9 mouse cellular contexts compared by ENCODE assay signal in the genomic region with DNA sequence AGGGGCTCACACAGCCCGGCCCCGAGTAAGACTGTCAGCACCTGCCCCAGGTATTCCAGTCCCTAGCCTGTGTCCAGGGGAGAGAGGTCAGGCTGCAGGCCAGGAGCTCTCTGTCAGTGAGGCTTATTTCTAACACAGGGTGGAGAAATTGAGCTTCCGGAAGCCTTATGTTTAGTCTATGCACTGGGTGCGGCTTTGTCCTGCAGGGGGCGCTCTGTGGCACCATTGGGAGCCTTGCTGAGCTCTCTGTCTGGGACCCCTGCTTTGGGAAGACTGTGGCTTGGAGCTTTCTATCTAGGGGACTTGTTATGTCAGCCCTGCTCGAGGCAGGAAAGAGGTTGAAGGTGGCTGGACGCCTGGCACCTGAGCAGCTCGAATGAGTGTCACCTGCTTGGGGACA. TPM values are rescaled to one million over a fixed set of nuclear protein-coding genes. Genes with fewer than 3 reads are reported as not detected.
DNase-seq lines count a peak whose midpoint lies in the region; ATAC-seq and TF ChIP-seq lines count a peak whose summit lies in the region.
"Had no signal": no experiment of that assay in that cellular context is flagged by ENCODE, and none has a peak within 500 bp of the region (broad histone marks: within the 10 kb centered on the region; RNA-seq: fewer than 3 reads in every experiment).

No protein-coding gene starts in this region.

- ATAC-seq in frontal cortex, adult (ENCODE audit: low TSS enrichment): 0 out of 2 replicates have a peak, but pooled peaks have one; percentile 22
- no peak for ATAC-seq in forebrain, embryonic 16.5 days
- ATAC-seq in liver, postnatal 0 days: 0 out of 2 replicates have a peak, but pooled peaks have one; percentile 30
- ATAC-seq: Patski had no signal

- no peak overlapping the region for H3K9ac ChIP-seq in forebrain, embryonic 16.5 days (replicated peaks; ENCODE audit: low read depth, low read length)
- H3K9ac ChIP-seq in liver, postnatal 0 days (replicated peaks): no peak overlapping the region

- no peaks in the 10 kb centered on the region for H3K9me3 ChIP-seq in forebrain, embryonic 16.5 days (ENCODE audit: control insufficient read depth, low read length)
- H3K9me3 ChIP-seq in liver, postnatal 0 days (ENCODE audit: low read length): no peaks in the 10 kb centered on the region

- 43% methylated on average over 8 of the region's 8 CpGs for WGBS in forebrain, embryonic 16.5 days
- WGBS in liver, postnatal 0 days (ENCODE audit: insufficient replicate concordance): 38% methylated on average over 8 of the region's 8 CpGs
- WGBS in thymus, adult 2 months: 57% methylated on average over 8 of the region's 8 CpGs

- DNase-seq in frontal cortex, postnatal 14 days (ENCODE audit: low spot score in 2 of 2): no peak
- peak; percentile 57 for DNase-seq in ovary, postnatal 14 days (ENCODE audit: low spot score)
- DNase-seq in ovary, adult 18-20 months (ENCODE audit: low spot score): no peak
- peak; percentile 56 for DNase-seq in c-Kit-positive CD71-negative TER-119-negative erythroid progenitor cells, embryonic 14.5 days (ENCODE audit: low read depth)
- DNase-seq in liver, postnatal 0 days: peak; percentile 78
- DNase-seq in thymus, adult 2 months: peak; percentile 80

- TF ChIP-seq CTCF in liver, postnatal 0 days (IDR thresholded peaks at IDR 0.05; ENCODE audit: low read depth): peak; percentile 78
- TF ChIP-seq CTCF in thymus, adult 2 months (IDR thresholded peaks at IDR 0.05; ENCODE audit: borderline replicate concordance, control insufficient read depth, extremely low read depth, insufficient read depth, low read length, poor library complexity): peak; percentile 90

- no peaks in the 10 kb centered on the region for H3K36me3 ChIP-seq in forebrain, embryonic 16.5 days (ENCODE audit: control insufficient read depth, insufficient read depth)
- H3K36me3 ChIP-seq in liver, postnatal 0 days (replicated peaks; ENCODE audit: insufficient read depth, low read length): peaks cover 7% of the 10 kb centered on the region; the same call in 1 of the 2 replicates
- no peaks in the 10 kb centered on the region for H3K36me3 ChIP-seq in thymus, adult 2 months (ENCODE audit: control insufficient read depth, insufficient read depth, low read length)

- no peak overlapping the region for H3K4me2 ChIP-seq in forebrain, embryonic 16.5 days (ENCODE audit: low read length)
- H3K4me2 ChIP-seq in liver, postnatal 0 days (ENCODE audit: low read depth, low read length): no peak overlapping the region

- no peak for TF ChIP-seq POLR2A in thymus, adult 2 months (IDR thresholded peaks at IDR 0.05; ENCODE audit: control insufficient read depth, extremely low read depth, insufficient read depth, low read length, poor library complexity)

- no peak for TF ChIP-seq EP300 in liver, postnatal 0 days (IDR thresholded peaks at IDR 0.05; ENCODE audit: low read depth)

- no peak overlapping the region for H3K4me3 ChIP-seq in forebrain, embryonic 16.5 days (replicated peaks; ENCODE audit: low read length)
- no peak overlapping the region for H3K4me3 ChIP-seq in liver, postnatal 0 days (ENCODE audit: low read depth, low read length)
- H3K4me3 ChIP-seq in thymus, adult 2 months (ENCODE audit: control insufficient read depth, insufficient read depth, low read length): no peak overlapping the region

- no peaks in the 10 kb centered on the region for H3K27me3 ChIP-seq in forebrain, embryonic 16.5 days (replicated peaks; ENCODE audit: control insufficient read depth, insufficient read depth, low read length)
- no peaks in the 10 kb centered on the region for H3K27me3 ChIP-seq in liver, postnatal 0 days (ENCODE audit: insufficient read depth, low read length)
- H3K27me3 ChIP-seq in thymus, adult 2 months (ENCODE audit: control insufficient read depth, insufficient read depth, low read length): no peaks in the 10 kb centered on the region
- H3K27me3 ChIP-seq: Patski had no signal

- H3K4me1 ChIP-seq in forebrain, embryonic 16.5 days (replicated peaks; ENCODE audit: control insufficient read depth, insufficient read depth, low read length): peaks cover 64% of the 10 kb centered on the region
- H3K4me1 ChIP-seq in liver, postnatal 0 days (ENCODE audit: insufficient read depth): peaks cover 22% of the 10 kb centered on the region
- peaks cover 75% of the 10 kb centered on the region for H3K4me1 ChIP-seq in thymus, adult 2 months (replicated peaks; ENCODE audit: control insufficient read depth, insufficient read depth, low read length)

- H3K27ac ChIP-seq in forebrain, embryonic 16.5 days (ENCODE audit: low read length): peak overlapping the region; percentile 39
- H3K27ac ChIP-seq in liver, postnatal 0 days (ENCODE audit: low read depth): no peak overlapping the region
- no peak overlapping the region for H3K27ac ChIP-seq in thymus, adult 2 months (ENCODE audit: control insufficient read depth, insufficient read depth, low read length)

RNA-seq across cellular contexts. Expression of a gene that starts 37.2 kb away (rescaled TPM):
- 20.6 and 24.2 TPM in 2 replicates for polyA plus RNA-seq in forebrain, embryonic 16.5 days (2015; fragmentation: Nextera tagmentation; extraction: Ambion mirVana)
- polyA plus RNA-seq in liver, postnatal 0 days (2015; fragmentation: Nextera tagmentation; extraction: Ambion mirVana): 16.5 and 16.7 TPM in 2 replicates
- 9.8 and 11.8 TPM in 2 replicates for polyA plus RNA-seq in thymus, adult 2 months (2012; rRNA removed)

RNA-seq across cellular contexts. Expression of a gene that starts 37.6 kb away (rescaled TPM):
- polyA plus RNA-seq in forebrain, embryonic 16.5 days (2015; fragmentation: Nextera tagmentation; extraction: Ambion mirVana): 11.0 and 11.2 TPM in 2 replicates
- polyA plus RNA-seq in liver, postnatal 0 days (2015; fragmentation: Nextera tagmentation; extraction: Ambion mirVana): 5.7 and 7.1 TPM in 2 replicates
- polyA plus RNA-seq in thymus, adult 2 months (2012; rRNA removed): 24.1 and 26.8 TPM in 2 replicates

RNA-seq across cellular contexts. Expression of a gene that starts 42.2 kb away (rescaled TPM):
- polyA plus RNA-seq in forebrain, embryonic 16.5 days (2015; fragmentation: Nextera tagmentation; extraction: Ambion mirVana): 0.29 and 0.37 TPM in 2 replicates
- polyA plus RNA-seq in liver, postnatal 0 days (2015; fragmentation: Nextera tagmentation; extraction: Ambion mirVana): 0.04 and 0.09 TPM in 2 replicates
- polyA plus RNA-seq in thymus, adult 2 months (2012; rRNA removed): 6.5 and 7.1 TPM in 2 replicates
- polyA plus RNA-seq: Patski had no signal

RNA-seq across cellular contexts. Expression of a gene that starts 52.0 kb away (rescaled TPM):
- 23.2 and 26.9 TPM in 2 replicates for polyA plus RNA-seq in forebrain, embryonic 16.5 days (2015; fragmentation: Nextera tagmentation; extraction: Ambion mirVana)
- polyA plus RNA-seq in liver, postnatal 0 days (2015; fragmentation: Nextera tagmentation; extraction: Ambion mirVana): 7.0 and 7.3 TPM in 2 replicates
- 31.8 and 36.3 TPM in 2 replicates for polyA plus RNA-seq in thymus, adult 2 months (2012; rRNA removed)

Comparison
In these comparisons a context has a peak if more than half of its experiments do, and no peak if none do; other contexts are left out.
1. DNase-seq: peak in ovary, postnatal 14 days (single experiment), c-Kit-positive CD71-negative TER-119-negative erythroid progenitor cells, embryonic 14.5 days (single experiment), liver, postnatal 0 days (single experiment) and thymus, adult 2 months (single experiment); none in frontal cortex, postnatal 14 days (0 of 2) and ovary, adult 18-20 months (single experiment).